Mouse (Mus musculus): ENCODE measurements around the gene Vmn2r107. TPM values are rescaled to one million over a fixed set of nuclear protein-coding genes. Genes with fewer than 3 reads are reported as not detected.

The Vmn2r107 gene
- not detected in 2 replicates for polyA plus RNA-seq (2016; fragmentation: Nextera tagmentation; extraction: Ambion mirVana)

- no peaks in the 10 kb centered on the region for H3K27me3 ChIP-seq (ENCODE audit: insufficient read depth, poor library complexity, severe bottlenecking)
- H3K36me3 ChIP-seq = no peaks in the 10 kb centered on the region
- no peaks in the 10 kb centered on the region for H3K4me1 ChIP-seq
- no peak for DNase-seq (ENCODE audit: low spot score)
- no peaks in the 10 kb centered on the region for H3K9me3 ChIP-seq
- no peak within 1 kb of the TSS for H3K27ac ChIP-seq
- 57% methylated on average over 2 of the region's 2 CpGs for WGBS
- H3K4me3 ChIP-seq = no peak within 1 kb of the TSS
Observed at GRCm38 (mm10) chr17:20344942-20345341, at the start of gene Vmn2r107. Gene Vmn2r107 (plus strand): TSS chr17:20345242.

GRCm38 (mm10) chr17:20305790-20306189 lies 39.3 kb upstream of the Vmn2r107 start:
- Histone ChIP-seq H3K36me3 (no peaks in the 10 kb centered on the region), H3K27me3 (ENCODE audit: insufficient read depth, poor library complexity, severe bottlenecking) (no peaks in the 10 kb centered on the region), H3K4me3 (no peak overlapping the region), H3K27ac (no peak overlapping the region), H3K4me1 (no peaks in the 10 kb centered on the region), H3K9me3 (no peaks in the 10 kb centered on the region)
- WGBS = 89% methylated on average over 1 of the region's 1 CpGs
- no peak for DNase-seq (ENCODE audit: low spot score)

GRCm38 (mm10) chr17:20399105-20399504 lies 54.1 kb downstream of the Vmn2r107 start:
- H3K4me1 ChIP-seq = no peaks in the 10 kb centered on the region
- H3K27ac ChIP-seq = no peak overlapping the region
- DNase-seq (ENCODE audit: low spot score) = no peak
- H3K4me3 ChIP-seq = no peak overlapping the region
- no peaks in the 10 kb centered on the region for H3K27me3 ChIP-seq (ENCODE audit: insufficient read depth, poor library complexity, severe bottlenecking)
- 42% methylated on average over 2 of the region's 2 CpGs for WGBS
- no peaks in the 10 kb centered on the region for H3K36me3 ChIP-seq
- H3K9me3 ChIP-seq = peaks cover 25% of the 10 kb centered on the region

- no peaks in the 10 kb centered on the region for H3K4me1 ChIP-seq
- DNase-seq (ENCODE audit: low spot score) = no peak
- no peaks in the 10 kb centered on the region for H3K27me3 ChIP-seq (ENCODE audit: insufficient read depth, poor library complexity, severe bottlenecking)
- no peak within 1 kb of the TSS for H3K4me3 ChIP-seq
- 34% methylated on average over 1 of the region's 1 CpGs for WGBS
- peaks cover 3% of the 10 kb centered on the region; the same call in 1 of the 2 replicates for H3K9me3 ChIP-seq
- no peaks in the 10 kb centered on the region for H3K36me3 ChIP-seq
- H3K27ac ChIP-seq = no peak within 1 kb of the TSS
Observed at GRCm38 (mm10) chr17:20413846-20414245, 68.8 kb downstream of the Vmn2r107 start, which contains the start of gene Vmn1r224. Gene Vmn1r224 (plus strand): TSS chr17:20414146.

Other genes with a start within 250 kb of the Vmn2r107 start
- not detected in 2 replicates for gene Fpr-rs7, start 231.0 kb upstream of the Vmn2r107 start, polyA plus RNA-seq (2016; fragmentation: Nextera tagmentation; extraction: Ambion mirVana)
- gene Fpr-rs6, start 162.1 kb upstream of the Vmn2r107 start, polyA plus RNA-seq (2016; fragmentation: Nextera tagmentation; extraction: Ambion mirVana) = not detected in 2 replicates
- not detected in 2 replicates for gene Vmn2r105, start 110.2 kb upstream of the Vmn2r107 start, polyA plus RNA-seq (2016; fragmentation: Nextera tagmentation; extraction: Ambion mirVana)
- gene Vmn2r106, start 59.7 kb upstream of the Vmn2r107 start, polyA plus RNA-seq (2016; fragmentation: Nextera tagmentation; extraction: Ambion mirVana) = not detected in 2 replicates
- not detected in 2 replicates for gene Vmn1r224, start 68.9 kb downstream of the Vmn2r107 start, polyA plus RNA-seq (2016; fragmentation: Nextera tagmentation; extraction: Ambion mirVana)
- gene Vmn2r108, start 136.1 kb downstream of the Vmn2r107 start, polyA plus RNA-seq (2016; fragmentation: Nextera tagmentation; extraction: Ambion mirVana) = not detected in 2 replicates
- gene Vmn1r225, start 152.9 kb downstream of the Vmn2r107 start, polyA plus RNA-seq (2016; fragmentation: Nextera tagmentation; extraction: Ambion mirVana) = not detected in 2 replicates
- not detected in 2 replicates for gene Vmn2r109, start 219.5 kb downstream of the Vmn2r107 start, polyA plus RNA-seq (2016; fragmentation: Nextera tagmentation; extraction: Ambion mirVana)

Data from heart, embryonic 10.5 days (tissue).